Mouse (Mus musculus) forelimb bud, embryonic 11.5 days (tissue): ENCODE measurements around the gene Minos1.

ENCODE experiments used
- DNase-seq: peaks from one replicate; pipeline ENCODE4 v3.0.0-alpha.2; 2012; ENCODE audit warnings: low read depth, low spot score

The Minos1 gene

DNA sequence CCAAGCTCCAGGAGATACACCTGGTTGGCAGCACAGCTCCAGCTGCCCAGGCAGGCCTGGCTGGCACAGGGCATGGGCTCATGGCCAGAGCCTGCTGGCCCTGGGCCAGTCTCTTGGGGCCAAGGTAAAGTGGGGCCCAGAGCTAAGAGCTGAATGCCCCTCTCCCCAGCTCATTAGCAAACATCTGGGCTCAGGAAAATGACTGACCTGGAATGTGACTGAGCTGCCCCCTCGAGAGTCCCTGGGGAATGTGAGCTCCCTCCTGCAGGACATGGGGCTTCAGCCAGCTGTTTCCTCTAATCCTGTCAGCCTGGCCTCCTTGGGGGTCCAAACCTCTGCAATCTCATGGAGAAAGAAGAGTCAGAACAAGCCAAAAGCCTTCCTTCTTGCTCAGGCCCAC is 35.5 kb downstream of the Minos1 start:
- no peak for DNase-seq

DNA sequence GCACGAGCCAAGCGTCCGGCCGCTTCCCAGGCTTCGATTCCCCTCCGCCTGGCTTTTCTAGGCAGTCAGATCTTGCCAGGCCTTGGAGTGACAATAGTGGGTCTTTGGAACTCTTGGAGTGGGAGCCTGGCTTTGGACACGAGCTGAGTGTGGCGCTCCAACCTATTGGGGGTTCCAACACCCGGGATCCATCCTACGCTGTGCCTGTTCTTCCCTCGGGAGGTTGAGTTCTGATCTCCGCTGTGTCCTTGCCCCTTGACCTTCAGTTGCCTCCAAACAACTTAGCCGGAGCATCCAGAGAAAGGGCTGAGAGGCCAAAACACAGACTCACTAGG is 37.8 kb downstream of the Minos1 start:
- DNase-seq: no peak

DNA sequence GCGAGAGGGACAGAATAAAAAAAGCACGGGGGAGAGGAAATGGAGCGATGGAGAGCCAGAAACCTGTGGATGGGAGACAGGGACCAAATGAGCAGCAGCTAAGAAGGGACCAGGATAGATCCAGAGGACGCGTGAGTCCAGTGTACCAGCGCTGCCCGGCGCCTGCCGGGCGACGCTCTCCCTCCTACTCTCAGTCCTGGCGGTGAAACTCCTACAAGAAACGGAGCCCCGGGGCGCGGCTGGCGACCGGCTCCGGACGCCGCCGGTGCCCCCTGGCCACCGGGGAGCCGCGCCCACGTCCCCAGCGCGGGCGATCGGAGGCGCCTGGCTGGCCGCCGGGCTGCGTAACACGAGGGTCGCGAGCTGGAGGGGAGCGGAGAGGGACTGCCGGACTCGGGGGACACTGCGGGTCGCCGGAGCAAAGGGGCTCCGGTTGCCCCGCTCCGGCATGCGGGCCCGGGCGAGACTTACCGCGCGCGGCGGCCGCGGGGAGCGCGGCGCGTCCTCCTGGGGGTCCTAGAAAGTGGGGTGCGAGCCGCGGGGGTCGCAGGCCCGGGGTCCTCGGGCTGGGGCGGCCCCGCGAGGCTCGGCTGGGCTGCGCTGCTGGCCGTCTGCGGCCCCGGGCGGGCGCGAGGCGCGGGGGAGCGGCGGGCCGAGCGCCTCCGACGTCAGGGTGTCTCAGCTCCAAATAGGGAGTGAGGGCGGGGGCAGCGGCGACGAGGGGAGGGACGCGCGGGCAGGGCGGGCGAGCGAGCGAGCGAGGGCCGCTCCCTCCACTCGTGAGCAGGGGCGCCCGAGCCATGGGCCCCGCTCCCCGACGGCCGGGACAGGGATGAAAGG is 38.3 kb downstream of the Minos1 start, which contains the start of gene Nbl1:
Nbl1 (minus strand) TSS at position 638 of the 840 bp plus-strand sequence.
- no peak for DNase-seq

DNA sequence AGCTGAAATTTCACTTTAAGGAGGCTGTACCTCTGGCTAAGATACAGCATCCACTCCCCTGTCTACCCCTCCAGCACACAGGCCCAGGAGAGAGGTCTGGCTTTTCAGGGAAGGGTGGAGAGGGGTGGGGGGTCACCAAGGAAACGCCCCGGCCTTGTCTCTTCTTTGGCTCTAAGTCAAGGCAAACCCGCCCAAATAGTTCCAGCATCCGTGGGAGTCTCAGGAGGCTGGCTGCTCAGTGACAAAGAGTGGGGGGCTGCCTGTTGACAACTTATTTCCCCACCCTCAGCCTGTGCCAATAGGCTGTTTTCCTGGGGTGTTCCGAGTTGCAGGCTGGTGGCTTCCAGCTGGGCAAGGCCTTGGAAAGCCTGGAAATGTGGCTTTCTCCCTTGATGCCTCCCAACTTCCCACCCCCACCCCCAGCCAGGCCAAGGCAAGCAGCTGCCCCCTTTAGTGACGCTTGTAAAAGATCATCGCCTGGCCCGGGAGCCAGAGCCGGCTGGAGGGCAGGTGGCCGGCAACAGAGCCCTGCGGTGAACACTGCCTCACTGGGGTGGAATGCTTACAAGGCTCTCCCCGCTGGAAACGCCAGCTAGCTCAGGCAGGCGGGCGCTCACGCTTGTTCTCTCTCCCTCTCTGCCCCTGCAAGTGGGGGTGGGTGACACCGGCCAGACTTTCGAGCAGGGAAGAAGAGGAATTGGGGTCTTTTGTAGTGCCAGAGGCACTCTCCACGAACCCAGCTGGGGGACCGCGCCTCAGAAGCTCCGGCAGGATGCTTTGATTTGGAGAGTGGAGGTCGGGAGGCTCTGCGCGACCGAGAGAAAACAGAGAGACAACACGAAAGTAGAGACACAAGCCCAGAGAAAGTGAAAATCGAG is 39.2 kb downstream of the Minos1 start:
- peak; percentile 62 for DNase-seq

DNA sequence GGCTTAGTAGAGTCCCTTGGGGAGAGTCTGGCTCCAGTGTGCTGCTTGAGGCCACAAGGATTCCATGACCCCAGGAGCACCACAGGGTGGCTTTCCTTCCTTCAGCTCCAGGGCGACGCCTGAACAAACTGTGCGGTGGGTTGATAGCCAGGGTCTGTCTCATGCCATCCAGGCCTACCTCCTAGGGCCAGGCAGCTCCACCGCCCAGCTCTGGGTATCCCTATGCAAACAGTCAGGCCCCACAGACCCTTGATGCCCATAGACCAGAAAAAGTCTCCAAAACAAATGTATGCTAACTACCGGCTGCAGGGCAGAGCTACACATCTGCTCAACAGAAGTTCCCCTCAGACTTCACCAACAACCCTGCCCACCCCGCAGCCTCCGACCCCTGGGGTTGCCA is 39.8 kb downstream of the Minos1 start:
- no peak for DNase-seq

DNA sequence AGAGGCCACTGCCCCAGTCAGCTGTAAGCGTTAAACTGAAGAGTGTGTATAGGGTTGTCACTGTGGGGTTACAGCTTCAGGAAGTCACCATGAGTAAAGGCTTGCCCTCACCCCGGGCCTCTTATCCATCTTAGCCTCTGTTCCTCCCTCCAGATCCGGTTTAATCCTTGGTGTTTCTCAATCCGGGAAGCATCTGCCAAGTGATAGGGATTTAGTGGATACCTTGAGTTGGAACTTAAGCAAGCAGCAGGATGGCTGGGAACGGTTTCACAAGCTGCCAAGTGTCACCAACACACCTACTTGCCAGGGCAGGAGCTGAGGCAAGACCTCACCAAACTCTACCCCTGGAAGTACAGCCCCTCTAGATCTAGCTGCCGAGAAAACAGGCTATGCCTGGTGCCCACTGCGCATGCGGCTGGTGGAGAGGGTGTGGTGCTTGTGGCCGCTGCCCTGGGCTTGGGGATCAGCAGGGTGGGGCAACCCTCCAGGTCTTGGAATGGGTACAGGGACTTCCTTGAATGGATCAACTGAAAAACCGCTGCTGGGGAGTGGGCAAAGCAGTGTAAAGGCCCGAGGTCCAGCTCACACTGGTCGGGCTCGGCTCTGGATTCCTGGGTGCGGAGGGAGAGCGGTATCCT is 40.5 kb downstream of the Minos1 start:
- no peak for DNase-seq

DNA sequence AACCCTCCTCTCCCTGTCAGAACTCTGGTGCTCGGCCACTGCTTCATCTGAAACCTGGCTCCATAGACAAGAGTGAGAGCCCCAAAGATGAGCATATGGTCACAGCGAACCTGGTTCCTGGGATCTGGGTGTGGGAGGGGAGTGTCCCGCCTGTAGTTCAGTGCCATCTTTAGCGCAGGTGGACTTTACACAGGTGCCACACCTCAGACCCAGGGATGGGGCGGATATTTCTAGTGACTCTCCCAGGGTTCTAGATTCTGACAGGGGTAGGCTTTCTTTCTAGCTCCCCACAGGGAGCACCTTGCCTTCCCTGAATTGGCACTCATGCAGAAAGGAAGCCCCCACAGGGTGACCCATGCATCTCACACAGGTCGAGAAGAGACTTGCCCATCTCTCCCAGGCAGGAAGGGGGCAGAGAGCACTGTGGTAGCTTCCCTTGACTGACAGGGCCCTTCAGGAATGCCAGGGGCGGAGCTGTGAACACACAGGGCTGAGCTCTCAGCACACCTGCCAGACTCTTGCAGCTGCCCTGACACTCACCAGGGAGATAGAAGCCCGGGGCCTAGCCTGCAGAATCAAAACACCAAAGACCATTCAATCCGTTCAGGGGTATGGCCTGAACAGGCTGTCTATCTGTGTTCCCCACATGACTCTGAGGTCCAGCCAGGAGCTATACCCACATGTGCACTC is 41.8 kb downstream of the Minos1 start:
- DNase-seq: no peak

DNA sequence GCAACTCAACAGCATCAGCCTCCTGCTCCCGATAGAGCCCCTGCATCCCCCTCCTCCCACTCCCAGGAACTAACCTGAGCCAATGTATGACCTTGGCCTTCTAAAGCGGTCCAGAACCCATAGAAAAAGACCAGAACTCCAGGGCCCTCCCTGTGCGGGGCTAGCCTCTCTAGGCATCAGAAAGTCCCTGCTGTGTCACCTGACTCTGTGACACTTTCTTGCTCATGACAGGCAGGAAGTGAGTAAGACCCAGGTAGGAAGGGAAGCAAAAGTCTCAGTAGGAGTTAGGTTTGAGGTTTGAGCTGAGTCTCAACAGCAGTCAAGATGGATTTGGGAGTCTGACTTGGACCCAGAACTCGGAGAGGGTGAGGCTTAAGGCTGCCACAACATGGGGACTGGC is 43.9 kb downstream of the Minos1 start:
- DNase-seq: no peak

DNA sequence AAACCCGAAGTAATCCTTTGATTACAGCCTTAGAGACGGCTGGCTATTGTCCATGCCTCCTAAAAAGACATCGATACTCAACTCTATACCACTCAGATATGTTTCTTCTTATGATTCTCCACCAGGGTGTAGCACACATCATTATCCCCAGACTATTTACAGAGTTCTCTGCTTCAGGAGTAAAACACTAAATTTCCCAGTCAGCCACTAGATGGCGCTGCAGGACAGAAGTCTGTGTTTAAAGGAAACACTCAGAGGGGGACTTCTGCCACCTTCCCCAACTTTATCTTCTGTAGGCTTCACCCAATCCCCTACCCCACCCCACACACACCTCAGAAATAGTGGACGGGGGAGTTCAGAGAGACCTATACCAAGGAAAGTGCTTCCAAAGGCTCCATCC is 44.9 kb downstream of the Minos1 start:
- DNase-seq: peak; percentile 91

DNA sequence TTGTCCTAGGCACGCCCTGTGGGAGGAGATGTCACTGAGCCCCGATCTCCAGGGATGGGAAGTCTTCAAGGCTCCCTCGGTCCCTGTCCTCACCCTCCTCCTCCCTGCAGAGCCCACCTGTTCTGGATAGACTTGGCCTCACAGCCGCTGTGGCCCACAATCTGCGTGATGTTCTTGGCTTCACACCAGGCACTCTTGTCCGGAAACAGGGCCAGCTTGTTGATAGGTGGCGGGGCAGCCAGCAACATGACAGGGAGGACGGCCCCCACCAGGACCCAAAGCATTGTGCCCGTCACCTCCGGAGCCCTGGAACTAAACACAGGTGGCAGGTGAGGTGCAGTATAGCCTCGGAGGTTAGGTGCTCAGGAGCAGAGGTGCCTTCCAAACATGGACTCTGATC is 45.6 kb downstream of the Minos1 start:
- DNase-seq: no peak

DNA sequence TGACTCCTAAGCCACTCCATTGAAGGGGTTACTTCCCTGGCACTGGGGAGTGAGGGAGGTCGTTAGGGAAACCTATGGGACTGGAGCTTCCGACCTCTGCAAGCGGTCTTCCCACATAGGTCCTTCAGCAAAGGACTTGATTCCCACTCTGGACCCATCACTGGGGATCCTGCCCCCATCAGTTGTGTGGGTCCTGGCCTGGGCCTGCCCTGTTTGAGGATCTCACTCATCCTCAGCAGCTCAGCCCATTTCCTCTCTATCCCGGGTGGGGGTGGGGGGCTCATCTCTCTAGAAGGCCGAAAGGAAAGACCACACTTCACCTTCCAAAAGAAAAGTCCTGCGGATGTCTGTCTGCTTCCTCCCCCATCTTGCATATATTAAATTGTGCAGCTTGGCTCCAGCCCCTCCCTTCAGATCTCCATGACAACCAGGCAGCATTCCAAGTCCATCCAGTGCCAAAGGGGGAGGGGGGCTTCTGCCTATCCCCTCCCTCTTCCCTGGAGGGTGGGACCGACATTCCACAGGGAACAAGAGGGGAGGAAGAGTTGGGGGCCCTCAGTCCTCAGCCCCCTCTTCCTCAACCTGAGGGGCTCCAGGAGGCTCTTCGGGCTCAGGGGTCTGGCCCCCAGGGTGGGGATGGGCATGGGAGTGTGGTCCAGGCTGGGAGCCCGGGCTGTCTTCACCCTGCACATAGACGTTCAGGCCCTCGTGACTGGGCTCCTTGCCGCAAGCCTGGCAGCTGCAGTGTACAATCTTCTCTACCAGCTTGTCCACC is 47.9 kb downstream of the Minos1 start:
- DNase-seq: no peak

DNA sequence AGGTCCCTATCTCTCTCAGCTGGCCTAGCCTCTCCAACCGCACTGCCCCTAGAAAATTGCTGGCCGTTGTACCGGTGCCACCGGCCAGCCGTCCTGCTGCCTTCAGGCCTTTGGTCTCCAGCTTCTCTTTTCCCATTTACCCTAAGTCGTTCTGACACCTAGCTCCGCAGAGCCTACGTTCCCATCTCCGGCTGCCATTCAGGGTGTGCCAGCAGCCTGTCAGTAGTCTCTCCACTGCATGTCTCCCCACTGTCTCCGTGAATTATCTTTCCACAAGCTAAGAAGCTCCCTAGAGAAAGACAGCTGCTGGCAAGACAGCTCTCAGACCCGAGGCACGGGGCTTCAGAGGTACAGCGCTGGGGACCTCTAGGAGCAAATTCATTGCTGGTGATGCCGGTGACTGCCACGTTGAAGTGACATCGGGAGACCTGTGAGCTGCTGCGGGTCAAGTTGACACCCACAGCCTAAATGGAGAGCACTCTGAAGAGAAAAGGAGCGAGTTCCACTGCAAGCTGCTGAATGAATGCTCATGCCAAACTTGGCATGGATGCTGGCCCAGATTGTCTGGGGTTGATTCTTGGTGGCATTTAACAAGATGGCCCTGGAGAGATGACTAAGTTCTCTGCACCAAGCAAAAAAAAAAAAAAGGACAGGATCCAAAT is 49.5 kb downstream of the Minos1 start:
- DNase-seq: no peak

DNA sequence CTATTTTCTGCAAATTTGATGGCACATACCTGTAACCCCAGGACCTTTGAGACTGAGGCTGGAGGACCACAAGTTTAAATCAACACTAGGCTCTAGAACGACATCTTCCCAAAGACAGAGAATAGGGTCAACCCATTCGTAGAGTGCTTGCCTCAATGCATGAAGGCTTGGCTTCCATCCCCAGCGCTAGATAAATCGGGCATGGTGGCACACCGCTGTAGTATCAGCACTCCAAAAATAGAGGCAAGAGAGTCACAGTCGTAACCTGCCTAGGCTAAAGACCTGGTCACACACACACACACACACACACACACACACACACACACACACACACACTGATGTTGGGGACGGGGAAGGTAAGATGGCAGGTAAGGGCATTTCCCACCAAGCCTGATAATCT is 50.7 kb downstream of the Minos1 start:
- no peak for DNase-seq

DNA sequence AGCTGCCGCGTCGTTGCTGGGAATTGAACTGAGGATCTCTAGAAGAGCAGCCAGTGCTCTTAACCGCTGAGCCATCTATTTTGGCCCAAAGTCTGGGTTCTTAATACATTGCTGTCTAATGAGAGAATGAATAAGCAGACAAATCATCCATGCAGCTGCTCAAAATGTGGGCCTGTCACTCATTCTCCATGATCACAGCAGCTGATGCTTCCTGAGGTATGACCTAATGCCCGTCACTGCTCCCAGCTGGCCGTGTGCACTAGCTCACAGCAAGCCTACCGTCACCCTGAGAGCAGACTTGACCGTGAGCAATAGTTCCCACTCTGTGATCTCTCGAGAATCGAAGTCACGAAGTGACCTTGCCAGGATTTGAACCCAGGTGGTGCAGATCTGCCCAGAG is 51.5 kb downstream of the Minos1 start:
- no peak for DNase-seq

DNA sequence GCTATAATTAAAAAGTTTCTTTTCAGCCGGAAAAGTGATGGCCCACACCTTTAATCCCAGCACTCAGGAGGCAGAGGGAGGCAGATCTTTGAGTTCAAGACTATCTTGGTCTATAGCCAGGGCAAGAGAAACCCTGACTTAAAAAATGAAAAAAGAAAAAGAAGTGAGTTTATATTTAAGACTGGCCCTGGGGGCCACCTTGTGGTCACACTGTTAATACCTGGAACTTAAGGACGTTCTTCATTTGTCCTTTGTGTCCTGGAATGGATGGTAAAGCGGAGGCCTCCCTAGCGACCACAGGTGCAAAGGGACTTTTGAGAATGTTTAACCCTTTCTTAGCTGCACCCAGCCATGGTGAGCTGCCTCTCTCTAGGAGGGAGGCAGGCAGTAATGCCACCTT is 52.2 kb downstream of the Minos1 start:
- no peak for DNase-seq

DNA sequence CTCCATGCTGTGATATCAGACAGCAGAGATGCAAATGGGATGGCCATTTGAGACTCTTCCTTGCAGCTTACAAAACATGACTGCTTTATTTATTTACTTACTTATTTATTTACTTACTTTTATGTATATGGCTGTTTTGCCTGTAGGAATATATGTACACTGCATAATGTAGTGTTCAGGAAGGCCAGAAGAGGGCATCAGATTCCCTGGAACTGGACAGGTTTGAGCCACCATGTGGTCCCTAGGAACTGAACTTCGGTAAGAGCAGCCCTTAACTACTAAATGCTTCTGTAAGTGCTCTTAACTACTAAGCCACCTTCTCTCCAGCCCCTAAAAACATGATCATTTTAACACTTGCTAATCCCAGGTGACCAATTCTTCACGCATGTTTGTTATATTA is 52.6 kb downstream of the Minos1 start:
- DNase-seq: peak; percentile 62

DNA sequence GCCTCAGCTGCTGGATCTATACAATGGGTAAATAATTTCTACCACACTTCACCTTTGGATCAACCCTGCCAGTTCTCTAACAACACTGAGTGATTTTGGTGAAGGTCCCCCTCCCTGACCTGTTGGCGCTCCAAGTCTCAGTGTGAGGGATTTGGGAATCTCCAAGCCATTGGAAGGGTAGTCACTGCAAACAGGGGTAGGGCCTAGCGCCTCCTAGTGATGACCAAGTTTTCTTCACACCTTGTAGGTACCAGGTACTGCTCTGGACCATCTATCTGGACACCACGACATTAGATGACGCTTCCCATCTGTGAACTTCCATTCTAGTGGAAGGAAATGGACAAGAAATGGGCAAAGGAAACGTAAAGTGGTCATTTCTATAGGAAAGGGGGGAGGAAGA is 55.0 kb downstream of the Minos1 start:
- DNase-seq: no peak

DNA sequence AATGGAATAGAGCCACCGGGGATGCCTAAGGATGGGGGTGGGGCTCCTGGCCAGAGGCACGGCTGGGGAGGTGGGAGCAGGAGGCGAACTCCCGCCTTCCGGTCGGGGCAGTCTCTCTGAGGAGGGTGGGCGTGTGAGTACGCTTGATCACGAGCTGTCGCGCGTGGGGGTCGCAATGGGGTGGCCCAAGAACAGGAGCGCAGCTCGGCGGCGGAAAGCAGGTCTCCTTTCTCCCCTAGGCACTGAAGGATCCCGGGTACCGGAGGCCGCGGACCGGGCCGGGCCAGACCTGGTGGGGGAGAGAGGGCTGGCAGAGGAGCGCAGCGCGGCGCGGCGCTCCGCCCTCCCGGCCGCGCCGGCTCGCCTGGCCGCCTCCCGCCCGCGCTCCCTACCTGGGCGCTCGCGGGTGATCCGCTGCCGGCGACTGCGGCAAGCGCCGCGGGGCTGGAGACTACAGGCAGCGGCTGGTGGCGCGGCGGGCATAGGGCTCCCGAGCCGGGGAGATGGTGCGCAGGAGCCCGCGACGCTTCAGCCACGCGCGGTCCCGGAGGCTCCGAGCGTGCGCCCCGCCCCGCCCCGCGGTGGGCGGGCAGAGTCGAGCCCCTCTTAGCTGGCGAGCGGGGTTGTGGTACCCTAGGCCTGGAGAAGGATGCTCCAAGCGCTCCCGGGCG is 55.7 kb downstream of the Minos1 start, which contains the start of gene Htr6:
Htr6 (minus strand) TSS at position 530 of the 671 bp plus-strand sequence.
- DNase-seq: no peak

DNA sequence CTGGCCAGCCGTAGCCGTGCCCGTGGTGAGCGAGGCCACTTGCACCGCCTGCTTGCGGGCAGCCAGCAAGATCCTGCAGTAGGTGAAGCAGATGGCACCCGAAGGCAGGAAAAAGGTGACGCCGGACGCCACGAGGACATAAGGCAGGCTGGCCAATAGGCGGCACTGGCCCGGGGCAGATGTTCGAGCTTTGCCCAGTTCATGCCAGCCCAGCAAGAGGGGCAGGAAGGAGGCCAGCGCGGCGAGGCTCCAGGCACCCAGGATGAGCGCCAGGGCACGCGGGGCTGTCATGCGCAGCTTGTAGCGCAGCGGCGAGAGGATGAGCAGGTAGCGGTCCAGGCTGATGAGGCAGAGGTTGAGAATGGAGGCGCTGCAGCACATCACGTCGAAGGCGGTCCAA is 56.9 kb downstream of the Minos1 start:
- DNase-seq: no peak

DNA sequence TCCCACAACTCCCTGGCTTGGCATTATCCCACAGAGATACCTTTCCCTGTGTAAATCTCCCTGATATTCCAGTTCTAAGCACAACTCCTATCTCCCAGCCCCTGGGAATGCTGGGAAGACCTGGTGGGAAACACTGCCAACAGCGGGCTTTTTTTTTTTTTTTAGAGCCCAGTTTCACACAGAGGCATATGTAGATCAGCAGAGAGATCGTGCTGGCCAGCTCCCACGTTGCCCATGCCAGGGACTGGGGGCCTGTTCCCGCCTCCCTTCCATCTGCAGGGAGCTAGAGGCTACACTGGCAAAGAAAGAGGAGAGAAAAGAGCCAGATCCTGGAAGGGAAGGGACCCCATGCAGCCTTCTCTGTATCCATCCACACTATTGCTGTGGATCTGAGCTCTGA is 62.6 kb downstream of the Minos1 start:
- no peak for DNase-seq
